Mouse (Mus musculus): ENCODE data around the gene Il18r1. TPM values are rescaled to one million over a fixed set of nuclear protein-coding genes. Genes with fewer than 3 reads are reported as not detected.

Il18r1 gene
- 1 to 10 TPM in 1 of 2 experiments, under 1 TPM in 1; 0.96 to 2.5 TPM for total RNA-seq (2021)

GRCm38 (mm10) chr1:40465477-40466430 lies at the start of gene Il18r1:
TSS of gene Il18r1 (plus strand) at chr1:40465552.
- intact Hi-C loops (cut with DNase I), result no loop called here
- DNase-seq (ENCODE audit: low spot score), result no peak

- DNase-seq (ENCODE audit: low spot score), result no peak
- intact Hi-C loops (cut with DNase I), result no loop called here
These were observed 48.3 kb upstream of the Il18r1 start for GRCm38 (mm10) chr1:40417034-40417433.

GRCm38 (mm10) chr1:40418512-40418911 lies 46.8 kb upstream of the Il18r1 start:
- intact Hi-C loops (cut with DNase I), result no loop called here
- DNase-seq (ENCODE audit: low spot score), result no peak

- no peak for DNase-seq (ENCODE audit: low spot score)
- intact Hi-C loops (cut with DNase I), result no loop called here
These were observed 41.5 kb upstream of the Il18r1 start for GRCm38 (mm10) chr1:40423892-40424291.

GRCm38 (mm10) chr1:40427270-40427669 lies 38.1 kb upstream of the Il18r1 start:
- intact Hi-C loops (cut with DNase I), result no loop called here
- no peak for DNase-seq (ENCODE audit: low spot score)

GRCm38 (mm10) chr1:40427901-40428300 lies 37.5 kb upstream of the Il18r1 start:
- DNase-seq (ENCODE audit: low spot score), result no peak
- intact Hi-C loops (cut with DNase I), result no loop called here

GRCm38 (mm10) chr1:40428910-40429675 lies 36.3 kb upstream of the Il18r1 start, which contains the start of gene Il1rl1:
TSS of gene Il1rl1 (plus strand) at chr1:40429570.
- no peak for DNase-seq (ENCODE audit: low spot score)
- intact Hi-C loops (cut with DNase I), result no loop called here

GRCm38 (mm10) chr1:40430143-40430834 lies 35.1 kb upstream of the Il18r1 start:
- no peak for DNase-seq (ENCODE audit: low spot score)
- intact Hi-C loops (cut with DNase I), result no loop called here

- intact Hi-C loops (cut with DNase I), result no loop called here
- DNase-seq (ENCODE audit: low spot score), result no peak
These were observed 33.2 kb upstream of the Il18r1 start for GRCm38 (mm10) chr1:40432169-40432568.

- DNase-seq (ENCODE audit: low spot score), result no peak
- intact Hi-C loops (cut with DNase I), result no loop called here
These were observed 29.4 kb upstream of the Il18r1 start for GRCm38 (mm10) chr1:40435936-40436335.

- intact Hi-C loops (cut with DNase I), result no loop called here
These were observed 28.0 kb upstream of the Il18r1 start for GRCm38 (mm10) chr1:40437340-40437739.

GRCm38 (mm10) chr1:40439504-40439903 lies 25.8 kb upstream of the Il18r1 start:
- intact Hi-C loops (cut with DNase I), result no loop called here
- DNase-seq (ENCODE audit: low spot score), result no peak

More at GRCm38 (mm10) chr1:40437340-40437739, 28.0 kb upstream of the Il18r1 start:
- no peak for DNase-seq (ENCODE audit: low spot score)

- intact Hi-C loops (cut with DNase I), result no loop called here
- no peak for DNase-seq (ENCODE audit: low spot score)
These were observed 20.6 kb upstream of the Il18r1 start for GRCm38 (mm10) chr1:40444800-40445199.

- intact Hi-C loops (cut with DNase I), result no loop called here
- DNase-seq (ENCODE audit: low spot score), result no peak
These were observed 2.0 kb downstream of the Il18r1 start for GRCm38 (mm10) chr1:40467306-40467705.

- intact Hi-C loops (cut with DNase I), result no loop called here
These were observed 3.5 kb downstream of the Il18r1 start for GRCm38 (mm10) chr1:40468805-40469204.

GRCm38 (mm10) chr1:40469900-40470299 lies 4.5 kb downstream of the Il18r1 start:
- intact Hi-C loops (cut with DNase I), result no loop called here
- DNase-seq (ENCODE audit: low spot score), result no peak

More at GRCm38 (mm10) chr1:40468805-40469204, 3.5 kb downstream of the Il18r1 start:
- no peak for DNase-seq (ENCODE audit: low spot score)

GRCm38 (mm10) chr1:40472401-40472800 lies 7.0 kb downstream of the Il18r1 start:
- intact Hi-C loops (cut with DNase I), result no loop called here
- no peak for DNase-seq (ENCODE audit: low spot score)

GRCm38 (mm10) chr1:40473640-40474039 lies 8.3 kb downstream of the Il18r1 start:
- intact Hi-C loops (cut with DNase I), result no loop called here
- no peak for DNase-seq (ENCODE audit: low spot score)

- DNase-seq (ENCODE audit: low spot score), result no peak
These were observed 9.0 kb downstream of the Il18r1 start for GRCm38 (mm10) chr1:40474336-40474735.

GRCm38 (mm10) chr1:40475697-40476096 lies 10.3 kb downstream of the Il18r1 start:
- DNase-seq (ENCODE audit: low spot score), result no peak
- intact Hi-C loops (cut with DNase I), result no loop called here

More at GRCm38 (mm10) chr1:40474336-40474735, 9.0 kb downstream of the Il18r1 start:
- intact Hi-C loops (cut with DNase I), result no loop called here
